Mouse (Mus musculus) adrenal gland, adult 10 weeks (tissue): ENCODE measurements around the gene Gm47969. TPM values are rescaled to one million over a fixed set of nuclear protein-coding genes. Genes with fewer than 3 reads are reported as not detected.

Source experiments
- polyA plus RNA-seq: library from polyadenylated mRNA; stranded (reverse); fragments of 350-450 nt; fragmentation: Illumina TruSeq; extraction: RNeasy Lipid Tissue Mini Kit (QIAGEN cat#74804); gene quantifications from one replicate; pipeline ENCODE4 v1.2.3, GENCODE M21; 2014; ENCODE audit warnings: low read depth, low replicate concordance

The Gm47969 gene
- polyA plus RNA-seq = not detected

DNA sequence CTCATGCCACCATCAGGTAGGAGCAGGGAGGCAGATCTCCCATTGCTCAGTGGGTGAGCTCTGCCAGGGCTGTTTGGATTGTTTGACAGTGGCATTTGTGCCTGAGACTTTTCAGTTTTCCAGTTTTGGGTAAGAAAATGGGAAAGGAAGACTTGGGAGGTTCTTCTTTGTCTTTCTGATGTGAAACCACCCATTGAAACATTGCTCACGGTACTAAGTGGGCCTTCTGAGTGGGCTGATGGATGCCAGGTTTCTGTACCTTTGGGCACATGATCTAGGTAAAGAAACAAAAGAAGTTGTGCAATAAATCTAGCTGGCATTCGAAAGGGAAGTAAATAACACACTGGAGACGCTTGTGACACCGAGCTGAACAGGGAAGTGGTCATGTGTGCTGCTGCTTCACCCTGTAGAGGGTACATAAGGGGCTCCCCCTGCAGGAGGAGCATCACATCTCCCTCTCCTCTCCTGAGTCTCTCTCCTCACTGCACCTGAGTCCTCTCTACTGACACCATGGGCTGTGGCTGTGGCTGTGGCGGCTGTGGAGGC lies at the start of gene Gm47969:
Gm47969 (plus strand) TSS at position 51 of the 546 bp plus-strand sequence.

DNA sequence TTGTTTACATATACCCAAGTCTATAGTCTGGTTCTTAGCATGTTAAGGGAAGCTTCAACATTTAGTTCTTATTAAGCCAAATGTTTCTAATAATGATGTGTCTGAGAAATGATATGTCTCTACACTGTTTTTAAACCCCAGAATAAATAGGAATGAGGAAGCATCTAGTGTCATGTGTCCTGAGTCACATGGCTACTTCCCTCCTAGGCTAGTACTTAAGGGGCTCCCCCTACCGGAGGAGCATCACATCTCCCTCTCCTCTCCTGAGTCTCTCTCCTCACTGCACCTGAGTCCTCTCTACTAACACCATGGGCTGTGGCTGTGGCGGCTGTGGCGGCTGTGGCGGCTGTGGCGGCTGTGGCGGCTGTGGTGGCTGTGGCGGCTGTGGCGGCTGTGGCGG lies 44.4 kb upstream of the Gm47969 start, which contains the start of gene Gm47959:
Gm47959 (plus strand) TSS at position 243 of the 400 bp plus-strand sequence.

GRCm38 (mm10) chr1:83038109-83038672 lies 6.5 kb upstream of the Gm47969 start, which contains the start of gene Slc19a3:
Gene Slc19a3, minus strand, starts transcription at chr1:83038448.

GRCm38 (mm10) chr1:83042380-83042779 lies 2.4 kb upstream of the Gm47969 start, which contains the start of gene Krtap28-10:
Gene Krtap28-10, minus strand, starts transcription at chr1:83042480.

GRCm38 (mm10) chr1:83059278-83059677 lies 14.5 kb downstream of the Gm47969 start, which contains the start of gene A030005K14Rik:
Gene A030005K14Rik, minus strand, starts transcription at chr1:83059378.

DNA sequence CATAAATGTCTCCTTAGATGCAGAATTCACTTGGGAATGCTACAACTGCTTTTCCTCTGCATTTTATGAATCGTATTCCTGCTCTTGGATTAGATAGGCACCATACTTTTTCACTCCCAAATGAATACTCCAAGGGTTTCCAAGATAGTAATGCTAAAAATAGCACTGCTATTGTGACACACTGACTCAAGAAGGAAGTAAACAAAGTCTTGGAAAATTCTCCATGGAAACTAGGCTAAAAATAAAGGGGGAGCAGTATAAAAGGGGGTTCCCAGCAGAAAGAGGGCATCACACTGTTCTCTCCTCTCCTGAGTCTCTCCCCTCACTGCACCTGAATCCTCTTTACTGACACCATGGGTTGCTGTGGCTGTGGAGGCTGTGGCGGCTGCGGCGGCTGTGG lies 15.9 kb downstream of the Gm47969 start, which contains the start of gene Krtap28-13:
Krtap28-13 (plus strand) TSS at position 288 of the 400 bp plus-strand sequence.

Other genes starting within 250 kb of the Gm47969 start
- gene Agfg1, start 205.4 kb upstream of the Gm47969 start, polyA plus RNA-seq = 110 TPM
- not detected for gene A030005L19Rik, start 131.6 kb upstream of the Gm47969 start, polyA plus RNA-seq
- not detected for gene A030014E15Rik, start 120.0 kb upstream of the Gm47969 start, polyA plus RNA-seq
- not detected for gene Gm6217, start 113.5 kb upstream of the Gm47969 start, polyA plus RNA-seq
- not detected for gene A030003K21Rik, start 101.5 kb upstream of the Gm47969 start, polyA plus RNA-seq
- gene Gm7544, start 88.9 kb upstream of the Gm47969 start, polyA plus RNA-seq = not detected
- gene Gm47955, start 84.6 kb upstream of the Gm47969 start, polyA plus RNA-seq = not detected
- gene Gm47959, start 44.4 kb upstream of the Gm47969 start, polyA plus RNA-seq = not detected
- gene Slc19a3, start 6.5 kb upstream of the Gm47969 start, polyA plus RNA-seq = 1.0 TPM
- gene Krtap28-10, start 2.5 kb upstream of the Gm47969 start, polyA plus RNA-seq = not detected
- gene A030005K14Rik, start 14.4 kb downstream of the Gm47969 start, polyA plus RNA-seq = not detected
- not detected for gene Krtap28-13, start 16.0 kb downstream of the Gm47969 start, polyA plus RNA-seq
- gene Ccl20, start 71.8 kb downstream of the Gm47969 start, polyA plus RNA-seq = not detected
- not detected for gene Daw1, start 114.8 kb downstream of the Gm47969 start, polyA plus RNA-seq